Mouse (Mus musculus) spleen, postnatal 4 days (tissue): ENCODE data around the gene Fcho1.
"Not testable (repeated sequence)": the region's sequence is repeated elsewhere in the genome, so short reads cannot be mapped to it uniquely, and the experiment has no call there.

ENCODE experiments used
- DNase-seq, 2 experiments: peaks; one replicate each; pipeline ENCODE4 v3.0.0; 2022; ENCODE audit warnings: low spot score in 2 of 2

Fcho1 gene

DNA sequence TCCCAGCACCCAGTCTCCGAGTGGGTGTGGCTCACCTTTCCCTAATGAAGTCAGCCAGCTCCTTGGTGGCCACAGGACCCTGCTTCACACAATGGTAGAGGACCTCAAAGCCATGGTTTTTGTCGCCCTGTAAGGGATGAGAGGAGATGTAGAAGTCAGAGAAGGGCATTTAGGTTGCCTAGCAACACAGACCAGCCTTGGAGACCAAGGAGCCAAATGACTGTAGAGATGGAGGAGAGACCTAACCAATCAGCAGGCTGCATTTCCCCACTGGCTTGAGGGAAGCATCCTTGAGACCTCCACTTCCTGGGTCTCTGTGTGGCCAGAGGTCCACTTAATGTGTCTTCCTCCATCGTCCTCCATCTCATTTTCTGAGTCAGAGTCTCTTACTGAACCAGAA lies 7.3 kb downstream of the Fcho1 start:
- DNase-seq: no peak

DNA sequence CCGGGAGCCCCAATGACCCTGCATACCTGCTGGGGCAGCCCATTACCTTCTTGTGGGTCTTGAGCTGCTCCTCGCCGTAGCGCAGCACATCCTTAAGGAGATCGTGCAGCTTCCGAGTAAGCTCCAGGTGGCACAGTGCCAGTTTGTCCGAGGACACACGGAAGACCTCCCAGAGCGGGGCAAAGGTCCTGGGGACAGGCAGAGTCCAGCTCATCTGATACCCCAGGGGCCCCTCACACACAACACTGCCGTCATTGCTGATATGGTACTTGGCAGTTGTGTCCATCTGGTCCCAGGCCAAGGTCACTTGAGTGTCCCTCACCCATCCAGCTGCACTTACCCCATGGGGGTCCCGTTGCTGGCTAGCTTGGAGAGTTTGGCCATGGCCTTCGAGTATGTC lies 8.4 kb downstream of the Fcho1 start:
- DNase-seq: peak in 1 of 2 experiments; percentile 60

DNA sequence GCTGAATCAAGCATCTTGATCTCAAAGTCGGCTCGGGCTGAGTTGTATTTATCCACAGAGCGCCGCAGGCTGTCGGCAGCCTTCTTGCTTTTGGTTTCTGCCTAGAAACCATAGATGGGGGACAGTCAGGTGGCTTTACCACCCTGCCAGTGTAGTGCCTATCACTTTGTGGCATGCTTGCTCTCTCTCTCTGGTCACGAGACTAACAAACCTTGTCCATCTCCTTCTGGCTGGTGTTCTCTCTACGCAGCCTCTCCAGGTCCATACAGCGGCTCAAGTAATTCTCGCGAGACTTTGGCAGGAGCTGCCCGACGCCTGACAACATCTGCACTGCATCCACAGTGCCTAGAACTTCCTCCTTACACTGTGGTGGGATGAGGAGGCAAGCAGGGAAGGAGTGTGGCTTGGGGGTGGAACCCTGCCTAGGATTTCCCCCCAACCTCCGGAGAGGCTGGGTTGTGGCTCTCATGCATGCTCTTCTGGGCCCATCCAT lies 8.9 kb downstream of the Fcho1 start:
- peak in 1 of 2 experiments; percentile 51 for DNase-seq

DNA sequence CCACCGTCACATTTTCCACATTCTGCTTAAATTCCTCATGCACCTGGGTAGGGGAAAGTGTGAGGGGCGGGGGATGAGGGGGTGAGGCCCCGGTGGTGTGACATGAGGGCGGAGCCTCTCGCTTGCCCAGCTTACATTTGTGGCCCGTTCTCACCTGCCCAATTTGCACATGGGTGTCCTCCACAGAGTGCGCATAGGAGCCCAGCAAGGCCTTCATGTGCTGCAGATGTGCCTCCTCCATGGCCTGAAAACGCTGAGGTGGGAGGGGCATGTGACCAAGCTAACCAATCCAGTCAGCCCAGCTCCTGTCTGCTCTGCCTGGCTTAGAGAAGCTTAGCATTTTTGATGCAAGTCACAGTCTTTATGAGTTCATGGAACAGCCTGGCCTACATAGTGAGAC lies 10.0 kb downstream of the Fcho1 start:
- no peak for DNase-seq

DNA sequence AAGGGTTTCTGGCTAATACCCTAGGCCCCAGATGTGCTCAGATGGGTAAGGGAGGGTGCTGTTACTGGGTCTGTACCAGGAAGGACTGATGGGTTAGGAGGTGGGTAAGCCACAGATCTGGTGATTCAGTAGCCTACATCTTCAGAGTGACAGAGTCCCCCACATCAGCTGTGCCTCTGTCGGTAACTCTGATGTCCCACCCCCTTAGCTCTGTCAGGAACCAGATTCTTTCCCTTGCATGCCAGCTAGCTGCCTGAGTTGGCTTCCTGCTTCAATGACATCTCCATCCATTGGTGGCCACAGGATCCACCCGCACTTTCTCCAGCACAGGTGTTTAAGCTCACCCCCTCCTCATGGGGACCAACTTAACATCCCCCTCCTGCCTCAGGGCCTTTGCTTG lies 13.9 kb downstream of the Fcho1 start:
- peak in 1 of 2 experiments; percentile 58 for DNase-seq

DNA sequence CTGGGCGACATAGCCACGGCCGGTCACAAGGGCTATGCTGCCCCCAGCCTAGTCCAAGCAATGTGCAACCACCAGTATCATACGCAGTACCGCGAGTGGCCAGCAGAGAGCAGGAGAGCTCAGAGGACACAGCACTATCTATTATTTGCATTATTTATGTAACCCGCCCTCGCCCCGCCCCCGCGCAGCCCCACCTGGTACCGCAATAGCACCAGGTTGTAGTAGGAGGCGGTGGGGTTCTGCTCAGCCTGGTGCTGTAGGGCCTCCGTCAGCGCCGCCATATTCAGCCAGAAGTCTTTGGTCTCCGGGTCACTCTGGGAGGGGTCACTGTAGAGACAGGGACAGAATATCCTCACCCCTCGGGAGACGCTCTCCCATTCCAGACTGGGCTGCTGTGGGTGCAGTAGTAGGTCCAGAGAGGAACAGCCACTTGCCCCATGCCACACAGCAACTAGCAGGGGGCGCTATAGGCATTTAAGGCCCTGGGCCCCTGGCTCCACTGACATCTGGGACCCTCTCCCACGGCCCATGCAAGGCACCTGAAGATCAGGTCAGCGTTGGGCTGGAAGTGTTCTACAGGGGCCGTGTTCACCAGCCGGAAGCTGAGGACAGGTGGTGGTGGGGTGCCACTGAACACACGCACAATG lies 15.6 kb downstream of the Fcho1 start:
- peak; percentile 85 to 95 for DNase-seq

DNA sequence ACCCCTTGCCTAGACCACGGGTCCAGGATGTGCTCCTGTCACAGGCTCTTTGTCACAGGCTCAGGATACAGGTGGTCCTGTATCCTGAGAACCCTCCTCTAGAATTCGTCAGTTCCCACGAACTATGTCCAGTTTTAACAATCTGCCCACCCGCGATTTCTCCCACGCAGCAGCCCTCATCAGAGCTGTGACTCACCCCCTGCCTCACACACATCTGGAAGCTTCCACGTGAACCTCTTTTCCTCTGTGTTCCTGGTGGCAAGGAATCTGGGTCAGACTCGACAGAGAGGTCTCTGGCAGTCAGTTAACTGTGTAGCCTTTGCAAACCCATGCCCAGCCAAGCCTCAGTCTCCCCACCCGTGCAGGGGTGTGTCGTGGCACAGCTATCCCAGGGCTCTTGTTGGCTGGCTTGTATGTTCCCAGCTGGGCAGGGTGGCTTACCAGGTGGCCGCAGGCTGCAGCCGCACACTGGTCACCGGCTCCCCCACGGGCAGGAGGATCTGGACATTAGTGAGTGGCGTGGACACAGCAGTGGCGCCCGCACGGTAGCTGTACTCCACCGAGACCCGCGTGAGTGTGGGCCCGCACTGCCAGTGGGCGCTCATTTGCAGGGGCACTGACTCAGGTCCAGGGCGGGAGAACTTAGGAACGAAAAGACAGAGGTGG lies 16.2 kb downstream of the Fcho1 start:
- no peak for DNase-seq

DNA sequence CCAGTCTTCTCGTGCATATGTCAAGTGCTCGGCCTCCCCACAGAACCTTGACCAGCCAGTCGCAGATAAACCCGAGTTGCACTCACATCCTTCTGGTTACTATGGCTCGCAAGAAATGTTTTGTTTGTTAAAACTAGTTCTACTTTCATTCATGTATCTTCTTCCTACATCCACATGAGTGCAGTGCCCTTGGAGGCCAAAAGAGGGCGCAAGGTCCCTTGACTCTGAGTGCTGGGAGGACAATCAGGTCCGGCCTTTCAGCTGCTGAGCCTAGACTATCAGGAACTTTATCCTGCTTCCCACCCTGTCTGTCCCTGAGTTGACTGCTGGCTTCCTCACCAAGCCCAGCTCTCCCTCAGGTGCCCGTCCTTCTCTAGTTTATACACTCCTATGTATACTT lies 17.6 kb downstream of the Fcho1 start:
- peak; percentile 77 to 91 for DNase-seq

DNA sequence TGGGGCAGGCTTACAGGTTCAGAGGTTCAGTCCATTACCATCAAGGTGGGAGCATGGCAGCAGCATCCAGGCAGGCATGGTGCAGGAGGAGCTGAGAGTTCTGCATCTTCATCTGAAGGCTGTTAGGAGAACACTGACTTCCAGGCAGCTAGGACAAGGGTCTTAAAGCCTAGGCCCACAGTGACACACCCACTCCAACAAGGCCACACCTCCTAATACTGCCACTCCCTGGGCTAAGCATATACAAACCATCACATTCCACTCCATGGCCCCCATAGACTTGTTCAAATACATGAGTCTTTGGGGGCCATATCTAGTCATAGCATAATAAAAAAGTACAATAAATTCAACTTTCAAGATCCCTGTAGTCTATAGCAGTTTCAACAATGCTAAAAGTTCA lies 22.1 kb downstream of the Fcho1 start:
- DNase-seq: peak in 1 of 2 experiments; percentile 29

DNA sequence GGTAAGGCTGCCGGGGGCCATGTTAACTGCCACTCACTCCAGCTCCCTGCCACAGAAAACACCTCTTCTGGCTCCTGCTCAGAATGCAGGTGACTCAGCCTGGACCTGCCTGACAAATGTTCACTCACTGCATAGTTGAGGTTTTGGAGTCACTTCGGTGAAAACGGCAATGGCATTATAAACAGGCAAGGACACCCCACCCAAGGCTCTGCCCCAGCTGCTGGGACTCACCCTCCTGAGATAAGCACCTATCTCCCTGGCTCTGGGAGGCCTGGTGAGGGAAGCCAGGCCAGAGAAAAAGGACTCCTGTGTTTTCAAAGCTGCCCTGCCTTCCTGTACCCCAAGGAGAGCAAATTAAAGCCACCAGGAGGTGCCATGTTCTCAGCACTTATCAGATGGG lies 22.6 kb downstream of the Fcho1 start:
- DNase-seq: peak in 1 of 2 experiments; percentile 70

DNA sequence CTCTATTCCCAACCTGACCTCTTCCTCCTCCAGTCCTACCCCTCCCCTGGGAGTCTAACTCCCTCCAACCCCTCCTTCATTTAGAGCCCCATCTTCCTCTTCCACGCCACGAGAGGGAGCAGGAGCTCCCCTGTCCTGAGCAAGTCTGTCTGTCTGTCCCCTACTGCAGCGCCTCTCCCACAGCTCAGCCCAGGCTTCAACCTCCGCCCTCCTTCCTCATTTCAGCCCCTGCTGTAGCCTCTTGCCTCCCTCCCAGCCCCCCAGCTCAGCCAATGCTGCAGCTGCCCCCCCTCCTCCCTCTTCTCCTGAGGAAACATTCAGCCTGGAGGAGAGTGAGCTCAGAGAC lies 23.5 kb downstream of the Fcho1 start:
- no peak for DNase-seq

DNA sequence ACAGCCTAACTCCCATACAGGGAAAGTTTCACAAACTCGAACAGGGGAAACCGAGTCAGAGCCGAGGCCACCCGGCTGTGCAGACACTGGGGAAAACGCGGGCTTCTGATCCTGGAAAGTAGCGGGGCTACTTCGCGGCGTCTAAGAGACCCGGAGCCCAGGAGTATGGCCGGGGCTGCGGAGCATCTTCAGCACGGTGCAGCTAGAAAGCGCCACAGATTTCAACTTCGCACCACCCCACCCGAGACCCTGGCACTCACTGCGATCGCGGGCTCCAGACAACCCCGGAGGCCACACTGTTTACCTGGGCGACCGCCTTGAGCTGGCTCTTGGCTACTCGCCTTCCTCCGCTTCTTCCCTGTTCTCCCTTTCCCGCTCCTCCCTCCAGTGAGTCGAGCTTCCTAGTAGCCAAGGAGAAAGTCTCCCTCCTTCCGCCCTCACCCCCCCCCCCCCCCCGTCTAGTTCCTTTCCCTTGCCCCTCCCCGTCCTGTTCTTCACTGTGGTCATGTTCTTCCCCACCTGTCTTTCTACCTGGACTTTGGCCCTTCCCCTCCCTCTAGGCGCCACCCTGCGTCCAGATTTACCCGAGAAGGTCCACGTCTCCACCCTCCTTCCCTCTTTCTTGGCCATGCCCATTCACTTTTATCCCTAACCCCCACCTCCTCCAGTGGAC lies 24.0 kb downstream of the Fcho1 start, which contains the start of gene B3gnt3:
B3gnt3 (minus strand) TSS at position 376 of the 673 bp plus-strand sequence.
- no peak for DNase-seq

DNA sequence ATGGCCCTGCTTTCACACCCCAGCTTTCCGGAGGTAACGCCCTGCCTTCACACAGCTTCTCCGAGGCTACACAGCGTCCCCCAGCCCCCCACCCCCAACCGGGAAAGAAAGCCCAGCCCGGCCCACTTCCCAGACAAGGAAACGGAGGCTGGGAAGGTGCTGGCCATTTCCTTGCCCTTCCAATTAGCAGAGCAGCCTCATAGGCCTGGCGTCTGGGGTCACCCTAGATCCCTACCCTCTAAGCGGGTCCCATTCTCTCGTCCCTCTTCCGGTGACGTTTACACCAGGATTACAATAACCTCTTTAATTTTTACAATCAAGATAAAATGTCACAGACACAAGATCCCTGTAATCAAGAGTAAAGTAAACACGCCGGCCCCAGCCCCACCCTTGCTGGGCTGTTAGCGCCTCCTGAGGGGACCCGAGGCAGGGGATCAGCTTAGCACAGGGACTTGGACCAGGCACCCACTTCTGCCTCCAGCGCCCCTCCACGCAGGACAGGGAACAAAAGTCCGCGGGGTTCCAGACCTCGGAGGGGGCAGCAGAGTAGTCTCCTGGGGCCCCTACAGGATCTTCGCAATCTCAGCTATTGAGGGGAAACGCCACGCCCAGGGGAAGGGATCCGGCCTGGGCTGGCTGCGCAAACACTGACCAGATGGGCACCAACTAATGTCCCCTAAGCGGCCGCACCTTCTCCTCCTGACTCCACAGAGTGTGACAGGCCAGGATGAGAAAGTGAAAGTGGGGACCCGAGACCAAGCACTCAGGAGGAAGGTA lies 24.8 kb downstream of the Fcho1 start:
- no peak for DNase-seq

DNA sequence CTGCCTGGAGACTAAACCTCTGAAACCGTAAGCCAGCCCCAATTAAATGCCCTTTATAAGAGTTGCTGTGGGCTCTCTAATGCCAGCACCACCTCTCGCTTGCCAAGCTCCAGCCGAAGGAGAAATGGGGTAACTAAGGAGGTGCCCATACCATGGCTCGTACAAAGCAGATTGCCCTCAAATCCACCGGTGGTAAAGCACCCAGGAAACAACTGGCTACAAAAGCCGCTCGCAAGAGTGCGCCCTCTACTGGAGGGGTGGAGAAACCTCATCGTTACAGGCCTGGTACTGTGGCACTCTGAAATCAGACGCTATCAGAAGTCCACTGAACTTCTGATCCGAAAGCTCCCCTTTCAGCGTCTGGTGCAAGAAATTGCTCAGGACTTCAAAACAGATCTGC lies 30.1 kb downstream of the Fcho1 start:
- DNase-seq: not testable (repeated sequence)

DNA sequence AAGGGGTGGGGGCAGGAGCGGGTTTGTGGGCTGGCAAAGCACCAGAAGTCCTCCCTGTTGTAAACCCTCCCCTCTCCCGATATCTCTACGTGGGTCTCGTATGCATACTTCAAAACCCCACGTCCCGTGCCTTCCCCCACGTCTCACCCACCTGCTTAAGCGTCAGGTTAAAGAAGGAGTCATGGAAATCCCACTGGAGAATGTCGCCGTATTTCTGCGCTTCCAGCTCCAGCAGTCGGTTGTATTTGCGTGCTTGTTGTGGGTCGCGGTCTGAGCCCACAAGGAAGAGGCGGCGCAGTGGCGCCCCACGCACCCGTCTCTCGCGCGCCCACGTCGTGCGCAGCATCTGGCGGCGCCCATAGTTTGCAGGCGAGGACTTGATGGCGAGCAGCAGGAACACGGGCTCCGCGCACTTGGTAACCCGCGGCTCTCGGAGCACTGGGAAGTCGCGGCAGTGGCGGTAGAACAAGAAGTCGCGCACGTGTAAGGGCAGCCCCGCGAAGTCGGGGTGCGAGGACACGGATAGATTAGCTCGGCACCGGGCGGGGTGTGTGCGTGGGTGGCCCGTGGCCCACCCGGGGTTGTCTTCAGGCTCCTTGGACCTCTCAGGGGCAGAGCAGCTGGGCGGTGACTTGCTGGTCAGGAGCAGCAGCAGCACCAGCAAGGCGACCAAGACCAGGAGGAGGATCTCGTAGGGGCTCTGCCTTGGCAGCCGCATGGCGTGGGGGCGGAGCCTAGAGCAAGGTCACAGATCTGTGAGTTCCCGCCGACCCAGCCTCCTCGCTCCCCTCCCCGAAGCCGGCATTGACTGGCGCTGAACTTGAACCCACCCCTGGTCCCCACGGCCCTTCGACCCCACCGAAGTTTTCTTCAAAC lies 32.1 kb downstream of the Fcho1 start:
- no peak for DNase-seq

DNA sequence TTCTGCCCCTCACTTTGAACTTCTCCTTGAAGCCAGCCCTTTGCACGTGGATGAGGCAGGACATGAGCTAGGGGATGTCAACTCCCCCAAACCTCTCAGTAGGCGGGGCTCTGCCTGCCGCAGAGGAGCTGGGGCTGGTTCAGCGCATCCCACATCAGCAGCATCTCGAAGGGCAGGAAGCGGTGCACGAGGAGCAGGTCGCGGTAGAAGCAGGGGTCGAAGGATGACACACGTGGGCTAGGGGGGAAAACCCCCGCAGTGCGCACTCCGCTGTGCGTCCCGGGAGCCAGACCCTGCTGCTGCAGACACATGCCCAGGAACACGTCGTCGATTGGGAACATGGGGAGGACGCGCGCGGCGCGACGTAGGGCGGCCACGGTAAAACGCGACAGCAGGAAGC lies 33.0 kb downstream of the Fcho1 start:
- DNase-seq: no peak

DNA sequence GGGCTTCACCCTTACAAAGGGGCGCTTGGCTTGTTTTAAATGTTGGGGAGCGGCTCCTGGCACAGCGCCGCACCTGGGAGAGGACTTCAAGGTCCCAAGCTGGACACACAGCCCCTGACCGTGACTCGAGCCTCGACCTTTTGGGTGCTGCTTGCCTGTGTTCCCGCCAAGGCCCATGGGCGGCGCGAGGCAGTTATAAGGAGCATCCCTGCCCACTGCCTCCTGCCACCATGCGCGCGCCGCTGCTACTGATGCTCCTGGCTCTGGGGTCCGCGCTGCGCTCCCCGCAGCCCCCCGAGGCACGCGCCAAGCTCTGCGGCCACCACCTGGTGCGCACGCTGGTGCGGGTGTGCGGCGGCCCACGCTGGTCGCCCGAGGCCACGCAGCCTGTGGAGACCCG lies 36.5 kb downstream of the Fcho1 start, which contains the start of gene Insl3:
Insl3 (plus strand) TSS at position 187 of the 400 bp plus-strand sequence.
- no peak for DNase-seq

DNA sequence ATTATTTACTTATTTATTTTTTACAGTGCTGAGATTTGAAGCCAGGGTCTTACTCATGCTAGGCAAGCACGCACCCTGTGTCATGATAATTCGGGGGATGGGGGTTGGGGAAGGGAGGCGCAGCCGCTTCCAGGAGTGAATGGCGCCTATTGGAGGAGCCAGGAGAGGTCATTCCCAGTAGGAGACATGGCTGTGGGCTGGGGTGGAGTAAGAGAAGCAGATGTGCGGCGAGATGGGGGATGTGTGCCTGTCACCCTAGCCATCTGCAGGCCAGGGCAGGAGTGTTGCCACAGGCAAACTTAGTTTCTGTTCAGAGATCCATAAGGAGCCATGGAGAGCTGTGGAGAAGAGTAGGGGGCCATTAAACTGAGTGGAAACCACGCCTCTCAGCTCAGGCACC lies 37.9 kb downstream of the Fcho1 start:
- DNase-seq: no peak

DNA sequence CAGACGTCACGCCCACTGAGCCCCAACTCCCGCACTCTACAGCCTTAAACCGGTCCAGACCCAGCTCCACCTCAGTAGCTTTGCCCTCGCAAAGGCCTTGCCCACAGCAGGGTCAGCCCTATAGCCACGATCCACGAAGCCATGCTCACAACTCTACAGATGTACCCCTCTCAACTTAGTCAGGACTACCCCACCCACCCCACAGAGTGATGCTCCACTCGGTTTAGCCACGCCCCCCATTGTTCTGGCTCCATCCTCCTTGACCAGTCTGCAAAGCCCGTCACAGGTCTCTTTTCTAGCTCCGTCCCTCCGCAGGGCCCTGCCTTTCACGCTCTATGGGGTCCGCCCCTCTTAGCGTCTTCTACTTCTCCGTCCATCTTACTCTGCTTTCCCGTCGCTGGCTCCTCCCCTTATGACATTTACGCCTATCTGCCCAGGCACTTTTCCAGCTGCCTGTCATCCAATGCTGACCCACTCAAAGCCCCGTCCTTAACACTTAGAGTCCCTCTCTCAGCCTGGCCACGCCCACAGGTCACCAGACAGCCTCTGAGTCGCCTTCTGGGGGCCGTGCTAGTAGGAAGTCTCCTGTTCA lies 39.3 kb downstream of the Fcho1 start:
- no peak for DNase-seq

DNA sequence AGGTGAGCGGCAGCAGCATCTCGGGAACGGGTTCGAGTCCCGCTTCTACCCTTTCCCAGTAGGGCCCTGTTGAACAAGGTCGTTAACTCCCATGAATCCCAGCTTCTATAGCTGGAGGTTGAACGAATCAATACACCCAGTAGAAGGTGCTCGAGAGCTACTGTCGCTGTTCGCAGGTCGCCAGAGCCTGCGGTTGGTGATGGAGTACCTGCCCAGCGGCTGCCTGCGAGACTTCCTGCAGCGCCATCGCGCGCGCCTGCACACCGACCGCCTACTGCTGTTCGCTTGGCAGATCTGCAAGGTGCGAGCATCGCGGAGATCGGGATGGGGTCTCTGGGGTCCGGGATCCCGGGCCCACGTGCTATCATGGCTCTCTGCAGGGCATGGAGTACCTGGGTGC lies 39.9 kb downstream of the Fcho1 start:
- no peak for DNase-seq

DNA sequence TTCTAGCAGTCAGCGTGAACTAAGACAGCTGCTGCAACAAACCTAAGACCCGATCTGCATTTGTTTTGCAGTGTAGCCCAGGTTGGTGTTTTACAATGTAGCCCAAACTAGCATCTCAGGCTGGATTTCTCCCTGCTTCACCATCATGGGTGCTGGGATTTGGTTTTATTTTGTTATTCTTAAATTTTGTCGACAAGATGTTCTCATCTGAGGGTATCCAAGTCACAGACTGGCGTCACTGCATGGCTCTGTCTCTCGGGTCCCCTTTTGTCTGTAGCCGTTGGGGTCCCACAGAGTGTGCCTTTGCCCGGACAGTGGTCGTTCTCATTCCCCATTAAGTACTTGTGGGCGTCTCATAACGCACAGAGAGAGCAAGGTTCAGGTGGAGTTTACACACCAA lies 40.8 kb downstream of the Fcho1 start:
- DNase-seq: no peak
